Mouse (Mus musculus) liver, embryonic 14.5 days (tissue): ENCODE measurements at regions not wholly inside any gene's neighbourhood (a gene's known extent, or its start where the extent isn't known, plus 50 kb on each side); places are given as distances from the start of the nearest gene placed in this dataset.

Experiments
- CTCF ChIP-seq: IDR thresholded peaks from 2 replicates; pipeline ENCODE4 v1.5.1; 2016; ENCODE audit warnings: antibody characterized with exemption, low read depth, control low read depth
- EP300 ChIP-seq: IDR thresholded peaks from 2 replicates; pipeline ENCODE4 v1.6.1; 2016; ENCODE audit warnings: antibody characterized with exemption, low read depth

GRCm38 (mm10) chr16:93137249-93137648 is 311.3 kb upstream of the Runx1 start:
- peak; percentile 59 for TF ChIP-seq CTCF
- TF ChIP-seq EP300 = no peak
